Mouse (Mus musculus) C2C12 (cell line): ENCODE results near the gene Timp3.

ENCODE experiments used
- CTCF ChIP-seq: IDR thresholded peaks from one replicate; pipeline ENCODE4 v1.5.1; 2011; ENCODE audit not compliant: control insufficient read depth, insufficient read depth, insufficient read length
- USF1 ChIP-seq: IDR thresholded peaks from one replicate; pipeline ENCODE4 v1.6.1; 2011; ENCODE audit warnings: low read depth, mild to moderate bottlenecking, control low read depth, moderate library complexity

DNA sequence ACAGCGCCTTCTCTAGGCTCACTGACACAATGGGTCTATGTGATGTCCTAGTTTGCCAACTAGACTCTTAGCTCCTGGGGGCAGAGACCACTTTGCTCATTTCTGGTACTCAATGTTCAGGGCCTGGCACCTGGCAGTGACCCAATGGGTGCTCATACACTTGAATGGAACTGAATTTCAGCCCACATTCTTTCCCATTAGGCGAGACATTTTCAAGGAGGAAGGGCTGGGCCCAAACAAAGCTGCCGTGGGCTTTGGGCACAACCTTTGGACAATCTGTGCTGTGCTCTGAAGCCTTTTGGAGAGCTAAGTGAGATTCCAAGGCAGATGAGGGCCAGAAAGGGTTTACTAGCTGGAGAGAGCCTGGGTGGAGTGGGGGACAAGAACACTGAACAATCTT, 41.2 kb upstream of the Timp3 start:
- TF ChIP-seq CTCF (no peak), USF1 (no peak)
